Mouse (Mus musculus) erythroblast, embryonic 14.5 days (primary cell): ENCODE measurements around the gene Samd13. TPM values are rescaled to one million over a fixed set of nuclear protein-coding genes. Genes with fewer than 3 reads are reported as not detected.

Experiments
- H3K27me3 ChIP-seq: 2 replicates; pipeline ENCODE4 v1.6.1; 2012; ENCODE audit warnings: inconsistent platforms; ENCODE audit not compliant: control insufficient read depth
- H3K36me3 ChIP-seq: 2 replicates; pipeline ENCODE4 v1.6.1; 2012; ENCODE audit warnings: mild to moderate bottlenecking, inconsistent platforms; ENCODE audit not compliant: control insufficient read depth
- H3K4me1 ChIP-seq: 2 replicates; pipeline ENCODE4 v1.6.1; 2012; ENCODE audit warnings: inconsistent platforms; ENCODE audit not compliant: control insufficient read depth
- H3K4me3 ChIP-seq: replicated peaks from 2 replicates; pipeline ENCODE3; 2012; ENCODE audit warnings: moderate library complexity, mild to moderate bottlenecking, inconsistent platforms
- H3K9me3 ChIP-seq: 2 replicates; pipeline ENCODE4 v1.6.1; 2012; ENCODE audit warnings: low read length, inconsistent platforms, mixed read lengths; ENCODE audit not compliant: control insufficient read depth
- GATA1 ChIP-seq: IDR thresholded peaks from 2 replicates; pipeline ENCODE4 v1.6.1; 2012; ENCODE audit warnings: low read length, inconsistent platforms, mixed read lengths
- TAL1 ChIP-seq: IDR thresholded peaks from 3 replicates; pipeline ENCODE4 v1.6.1; 2012; ENCODE audit warnings: low read length, inconsistent platforms, mixed read lengths
- polyA plus RNA-seq: library from polyadenylated mRNA; stranded (reverse); fragments of >175 nt; gene quantifications from 2 replicates; pipeline ENCODE4 v1.2.3, GENCODE M21; 2012

Samd13 gene
- polyA plus RNA-seq, 1 experiment: not detected

DNA sequence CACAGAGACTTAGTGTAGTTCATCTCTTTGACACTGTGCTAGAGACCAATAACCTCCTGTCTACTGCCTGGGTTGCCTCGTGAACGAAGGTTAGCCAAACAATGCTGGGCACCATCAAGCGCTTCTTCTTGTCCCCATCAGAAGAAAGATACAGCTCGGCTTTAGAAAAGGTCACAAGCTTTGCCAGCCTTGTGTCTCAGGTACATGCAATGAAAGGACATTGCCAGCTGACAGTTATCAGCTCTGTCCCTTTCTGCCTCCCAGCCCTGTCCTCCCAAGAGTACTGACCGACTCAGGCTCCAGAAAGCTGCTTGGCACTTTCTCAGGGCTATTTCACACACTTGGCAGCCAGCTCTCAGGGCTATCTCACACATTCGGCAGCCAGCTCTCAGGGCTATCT is 90.0 kb downstream of the Samd13 start:
- Histone ChIP-seq H3K4me1 (no peaks in the 10 kb centered on the region), H3K36me3 (no peaks in the 10 kb centered on the region), H3K4me3 (no peak overlapping the region), H3K27me3 (no peaks in the 10 kb centered on the region), H3K9me3 (no peaks in the 10 kb centered on the region)
- TF ChIP-seq TAL1 (no peak), GATA1 (no peak)

Other genes with a start within 250 kb of the Samd13 start
- 0.36 and 0.53 TPM in 2 replicates for gene Ctbs, start 235.8 kb downstream of the Samd13 start, polyA plus RNA-seq
- 0.03 TPM in 1 of 2 replicates, not detected in the other for gene Spata1, start 185.8 kb downstream of the Samd13 start, polyA plus RNA-seq
- gene Gng5, start 185.8 kb downstream of the Samd13 start, polyA plus RNA-seq: 20.4 and 22.7 TPM in 2 replicates
- gene Rpf1, start 164.2 kb downstream of the Samd13 start, polyA plus RNA-seq: 2.1 and 2.5 TPM in 2 replicates
- 0.02 TPM in 1 of 2 replicates, not detected in the other for gene Uox, start 115.2 kb downstream of the Samd13 start, polyA plus RNA-seq
- gene Dnase2b, start 70.0 kb downstream of the Samd13 start, polyA plus RNA-seq: not detected in 2 replicates
- gene 4930503B20Rik, start 34.3 kb downstream of the Samd13 start, polyA plus RNA-seq: not detected in 2 replicates
- gene Prkacb, start 127.4 kb upstream of the Samd13 start, polyA plus RNA-seq: 0.06 and 0.10 TPM in 2 replicates
- not detected in 2 replicates for gene Ttll7, start 166.8 kb upstream of the Samd13 start, polyA plus RNA-seq